Mouse (Mus musculus) adrenal gland, postnatal 4 days (tissue): Measurements from ENCODE around the gene Lingo3. TPM values are rescaled to one million over a fixed set of nuclear protein-coding genes. Genes with fewer than 3 reads are reported as not detected.

Source experiments
- DNase-seq, 2 experiments: peaks; one replicate each; pipeline ENCODE4 v3.0.0; 2021 to 2022; ENCODE audit warnings: low spot score in 2 of 2, mixed read lengths in 2 of 2
- long read RNA-seq, 2 experiments: library from polyadenylated mRNA; stranded (forward); transcript quantifications; one replicate each; pipeline ENCODE4 v2.0.0; 2021
- total RNA-seq, 2 experiments: library from RNA; stranded (reverse); gene quantifications; 2 replicates each; pipeline ENCODE4 v1.2.3; 2021

Lingo3 gene
- 1 to 10 TPM; 1.1 to 1.5 TPM for total RNA-seq
- long read RNA-seq, experiment 1, partial matches to known transcripts: 0 of 3 reads
- long read RNA-seq, experiment 1, other reads (novel, unspliced or antisense): 1 of 3 reads
- long read RNA-seq, experiment 2, partial matches to known transcripts: 0 of 5 reads
- long read RNA-seq, experiment 2, other reads (novel, unspliced or antisense): 1 of 5 reads

DNA sequence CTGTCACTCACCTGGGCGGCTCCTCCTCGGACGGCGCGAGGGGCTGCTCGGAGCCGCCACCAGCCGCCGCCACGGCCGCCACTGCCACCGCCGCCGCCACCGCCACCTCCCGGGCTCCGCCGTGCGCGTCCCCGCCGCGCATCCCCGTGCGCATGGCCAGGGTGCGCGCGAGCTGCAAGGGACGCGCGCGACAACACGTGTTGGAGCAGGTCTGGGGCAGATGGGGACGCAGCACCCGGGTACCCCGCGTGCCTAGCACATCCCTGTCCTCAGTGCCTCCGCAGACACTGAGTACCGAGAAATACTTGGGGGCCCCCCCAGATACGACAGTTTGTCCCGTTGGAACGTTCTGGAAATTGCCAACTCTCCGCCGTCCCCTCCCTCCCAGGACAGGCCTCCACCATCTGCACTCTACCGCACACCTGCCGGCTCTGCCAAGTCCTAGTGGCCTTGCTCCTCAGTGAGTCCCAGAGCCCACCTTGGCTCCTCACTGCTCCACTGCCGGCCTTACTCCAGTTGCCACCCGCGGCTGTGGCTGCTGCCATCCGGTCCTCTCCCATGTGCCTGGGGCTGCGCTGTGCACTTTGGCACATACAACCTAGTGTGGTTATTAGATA lies at the start of gene Lingo3:
TSS of gene Lingo3 (minus strand) at position 109 of the 617 bp plus-strand sequence.
- peak in 1 of 2 experiments; percentile 41 for DNase-seq

DNA sequence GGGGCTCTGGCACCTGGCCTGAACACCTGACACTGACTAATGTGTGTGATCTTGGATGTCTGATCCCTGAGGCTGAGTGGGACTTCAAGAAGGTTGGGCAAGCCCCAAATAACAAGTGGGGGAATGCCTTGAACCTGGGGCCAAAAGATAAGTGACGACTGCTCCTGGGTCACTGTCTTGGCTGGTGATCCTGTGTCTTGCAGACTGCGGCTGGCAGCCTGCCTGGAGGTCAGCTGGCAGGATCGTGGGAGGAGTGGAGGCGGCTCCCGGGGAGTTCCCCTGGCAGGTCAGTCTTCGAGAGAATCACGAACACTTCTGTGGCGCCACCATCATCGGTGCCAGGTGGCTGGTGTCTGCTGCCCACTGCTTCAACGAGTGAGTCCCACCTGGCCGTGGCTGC lies 43.3 kb upstream of the Lingo3 start:
- DNase-seq: peak in 1 of 2 experiments; percentile 43

DNA sequence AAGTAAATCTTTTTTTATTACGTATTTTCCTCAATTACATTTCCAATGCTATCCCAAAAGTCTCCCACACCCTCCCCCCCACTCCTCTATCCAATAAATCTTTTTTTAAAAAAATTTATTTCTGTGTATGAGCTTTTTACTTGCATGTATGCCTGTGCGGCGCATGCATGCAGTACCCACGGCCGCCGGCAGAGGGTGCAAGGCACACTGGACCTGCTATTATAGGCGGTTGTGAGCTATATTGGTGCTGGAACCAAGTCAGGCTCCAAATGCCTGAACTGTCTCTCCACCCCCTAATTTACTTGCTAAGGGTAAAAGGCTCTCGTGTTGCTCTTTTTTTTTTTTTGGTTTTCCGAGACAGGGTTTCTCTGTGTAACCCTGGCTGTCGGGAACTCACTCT lies 37.5 kb upstream of the Lingo3 start:
- peak in 1 of 2 experiments; percentile 68 for DNase-seq

DNA sequence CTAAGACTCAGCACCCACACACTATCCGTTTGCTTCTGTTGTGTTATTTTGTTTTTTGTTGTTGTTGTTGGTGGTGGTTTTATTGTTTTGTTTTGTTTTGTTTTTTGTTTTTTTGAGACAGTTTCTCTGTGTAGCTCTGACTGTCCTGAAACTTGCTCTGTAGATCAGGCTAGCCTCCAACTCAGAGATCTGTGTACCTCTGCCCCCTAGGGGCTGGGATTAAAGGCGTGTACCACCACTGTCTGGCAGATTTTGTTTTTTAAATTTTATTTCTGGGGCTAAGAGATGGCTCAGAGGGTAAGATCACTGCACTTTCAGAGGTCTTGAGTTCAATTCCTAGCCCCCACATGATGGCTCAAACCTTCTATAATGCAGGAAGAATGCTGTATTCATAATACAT lies 37.1 kb upstream of the Lingo3 start:
- DNase-seq: no peak

DNA sequence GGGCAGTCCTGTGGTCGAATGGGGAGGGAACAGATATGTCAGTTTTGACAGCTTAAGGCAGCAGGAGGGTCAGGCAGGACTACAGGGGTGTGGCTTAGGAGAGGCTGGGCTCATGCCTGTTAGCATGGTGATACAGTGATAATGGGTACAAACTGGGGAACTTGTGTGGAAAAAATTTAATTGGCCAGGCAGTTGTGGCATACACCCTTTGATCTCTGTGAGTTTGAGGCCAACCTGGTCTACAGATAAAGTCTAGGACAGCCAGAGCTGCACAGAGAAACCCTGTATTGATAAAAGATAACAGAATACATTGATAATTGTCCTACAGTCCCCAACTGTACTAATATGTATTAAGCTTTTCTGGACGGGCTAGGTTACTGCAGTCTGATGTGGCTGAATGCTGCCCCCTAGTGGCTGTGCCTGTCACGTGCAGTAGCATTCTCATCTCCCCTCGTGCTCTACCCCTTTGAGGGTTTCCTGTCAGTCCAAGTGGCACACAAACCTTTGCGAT lies 36.3 kb upstream of the Lingo3 start:
- no peak for DNase-seq

DNA sequence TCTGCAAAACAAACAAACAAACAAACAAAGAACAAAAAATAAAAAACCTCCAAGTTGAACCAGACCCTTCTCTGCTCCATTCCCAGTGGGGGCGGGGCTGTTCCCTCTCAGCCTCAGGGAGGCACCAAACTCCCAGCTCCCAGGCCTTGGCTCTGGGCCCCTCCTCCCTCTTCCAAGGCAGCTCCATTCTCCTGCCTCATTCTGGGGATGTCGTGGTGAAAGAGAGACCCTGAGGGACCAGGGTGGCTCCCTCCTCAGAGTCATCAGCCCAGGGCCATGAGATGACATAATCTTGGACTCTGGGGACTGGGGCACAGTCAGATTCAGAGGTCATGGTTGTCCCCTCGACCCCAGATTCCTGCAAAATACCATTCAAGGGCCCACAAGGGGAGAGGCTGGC lies 32.8 kb upstream of the Lingo3 start:
- no peak for DNase-seq

DNA sequence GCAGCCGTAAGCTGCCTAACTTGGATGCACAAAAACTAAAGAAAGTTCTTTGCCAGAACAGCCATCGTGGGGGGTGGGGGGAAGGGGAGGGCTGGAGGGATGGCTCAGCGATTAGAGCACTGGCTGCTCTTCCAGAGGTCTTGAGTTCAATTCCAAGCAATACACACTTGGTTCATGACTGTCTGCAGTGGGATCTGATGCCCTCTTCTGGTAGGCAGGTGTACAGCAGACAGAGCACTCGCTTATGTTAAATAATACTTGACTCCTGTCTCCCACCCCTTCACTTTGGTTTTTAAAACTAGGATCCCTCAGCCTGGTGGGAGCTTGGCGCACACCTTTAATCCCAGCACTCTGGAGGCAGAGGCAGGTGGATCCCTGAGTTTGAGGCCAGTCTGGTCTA lies 32.2 kb upstream of the Lingo3 start:
- no peak for DNase-seq

DNA sequence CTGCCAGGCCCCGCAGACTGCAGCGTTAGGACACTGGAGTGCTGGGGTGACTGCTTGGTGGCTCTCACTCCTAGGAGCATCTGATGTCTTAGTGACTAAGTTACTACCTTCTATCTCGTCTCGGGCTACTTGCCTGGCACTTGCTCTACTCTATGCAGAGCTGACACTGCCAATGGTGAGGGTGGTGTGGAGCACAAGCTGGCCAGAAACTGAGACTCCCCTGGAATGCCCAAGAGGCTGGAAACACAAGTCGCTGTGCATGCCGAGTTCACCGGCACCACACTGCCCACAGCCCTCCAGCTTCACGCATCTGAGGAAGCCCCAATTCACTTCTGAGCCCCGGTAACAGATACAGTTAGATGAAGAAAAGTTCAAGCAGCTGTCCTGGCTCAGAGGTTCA lies 30.2 kb upstream of the Lingo3 start:
- no peak for DNase-seq

DNA sequence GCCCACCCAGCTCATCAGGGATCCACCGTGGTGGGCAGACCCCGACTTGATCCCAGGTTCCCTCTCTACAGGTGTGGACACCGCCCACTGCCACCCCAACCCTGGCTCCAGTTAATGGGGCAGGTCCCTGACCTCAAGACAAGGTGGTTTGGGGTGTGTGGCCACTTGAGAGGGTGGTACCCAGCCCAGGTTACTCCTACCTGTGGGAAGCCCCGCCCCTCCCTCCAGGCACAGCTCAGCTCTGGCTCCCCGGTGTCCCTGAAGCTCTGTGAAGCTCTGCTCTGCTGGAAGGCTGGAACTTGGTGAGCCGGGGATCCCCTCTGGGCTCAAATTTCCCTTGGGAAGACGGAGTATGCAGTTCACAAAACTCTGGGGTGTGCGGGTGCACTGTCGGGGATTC lies 27.7 kb upstream of the Lingo3 start, which contains the start of gene Tmprss9:
TSS of gene Tmprss9 (plus strand) at position 268 of the 400 bp plus-strand sequence.
- DNase-seq: no peak

DNA sequence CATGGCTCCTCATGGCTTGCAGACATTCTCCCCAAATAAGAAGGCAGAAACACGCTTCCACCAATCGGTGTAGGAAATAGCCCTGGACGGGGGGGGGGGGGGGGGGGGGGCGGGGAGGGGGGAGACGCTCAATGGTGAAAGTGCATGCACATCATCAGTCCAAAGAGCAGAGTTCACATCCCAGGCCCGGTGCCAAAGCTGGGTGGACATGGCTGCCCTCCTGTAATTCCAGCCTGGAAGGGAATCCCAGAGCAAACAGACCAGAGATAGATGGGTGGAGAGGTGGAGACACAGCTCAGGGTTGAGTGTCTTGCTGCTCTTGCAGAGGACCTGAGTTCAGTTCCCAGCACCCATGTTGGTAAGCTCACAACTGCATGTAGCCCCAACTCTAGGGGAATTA lies 27.2 kb upstream of the Lingo3 start:
- DNase-seq: no peak

DNA sequence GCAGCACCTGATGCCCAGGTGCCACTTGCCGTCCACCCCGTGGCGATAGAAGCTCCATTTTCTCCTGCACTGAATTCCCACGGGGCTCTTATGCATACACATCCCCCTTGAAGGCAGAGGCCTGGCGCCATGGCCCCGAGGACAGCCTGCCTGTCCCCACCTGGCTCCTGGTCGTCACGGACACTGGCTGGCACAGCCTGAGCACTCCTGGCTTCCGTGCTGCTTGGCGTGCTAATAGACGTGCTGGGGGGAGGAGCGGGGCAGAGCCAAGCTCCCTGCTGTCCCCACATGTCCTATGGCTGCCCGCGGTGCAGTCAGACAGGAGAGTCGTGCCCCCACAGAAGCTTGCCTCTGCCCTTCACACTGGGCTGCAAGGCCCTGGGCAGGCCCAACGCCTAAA lies 20.6 kb upstream of the Lingo3 start:
- no peak for DNase-seq

DNA sequence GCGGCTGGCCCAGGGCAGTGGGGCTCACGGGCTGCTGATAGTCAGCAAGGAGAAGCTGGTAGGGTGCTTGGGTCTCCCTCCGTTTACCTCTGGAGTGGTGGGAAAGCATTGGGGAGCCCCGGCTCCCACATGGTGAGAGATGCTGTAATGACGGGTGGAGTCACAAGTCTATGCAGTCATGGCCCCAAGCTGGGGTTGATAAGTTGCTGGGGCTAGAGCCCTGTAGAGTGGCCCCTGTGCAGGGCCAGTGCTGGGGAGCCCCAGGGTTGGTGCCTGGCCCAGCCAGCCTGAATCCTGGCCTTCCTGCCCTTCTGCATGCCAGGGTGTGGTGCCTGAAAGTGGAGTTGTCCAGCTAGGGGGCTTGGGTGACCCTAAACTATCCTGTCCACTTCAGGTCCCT lies 18.5 kb upstream of the Lingo3 start:
- DNase-seq: no peak

DNA sequence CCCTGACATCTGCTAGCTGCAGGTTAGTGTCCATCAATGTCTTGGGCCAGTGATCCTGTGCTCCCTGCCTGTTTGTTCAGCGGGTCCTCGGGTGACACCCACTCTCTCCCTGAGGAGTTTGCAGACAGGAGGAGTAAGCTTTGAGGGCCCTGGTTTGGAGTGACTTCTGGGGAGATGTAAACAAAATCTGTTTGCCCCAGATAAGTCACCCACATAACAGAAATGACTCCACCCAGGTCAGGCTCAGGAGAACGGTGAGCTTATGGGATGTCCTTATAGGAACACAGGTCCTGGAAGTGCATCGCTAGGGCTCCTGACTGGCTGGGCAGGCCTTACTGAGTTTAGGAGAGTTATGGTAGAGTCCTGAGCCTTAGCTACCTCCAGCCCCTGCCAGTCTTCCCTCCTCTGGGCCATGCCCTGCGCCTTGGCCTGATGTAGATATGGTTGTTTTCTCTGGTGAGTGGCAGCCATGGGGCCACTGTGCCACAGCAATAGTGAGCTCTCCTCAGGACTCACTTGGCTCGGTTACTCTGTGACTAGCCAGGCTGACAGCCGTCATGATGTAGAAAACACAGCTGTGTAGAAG lies 14.6 kb upstream of the Lingo3 start:
- no peak for DNase-seq

DNA sequence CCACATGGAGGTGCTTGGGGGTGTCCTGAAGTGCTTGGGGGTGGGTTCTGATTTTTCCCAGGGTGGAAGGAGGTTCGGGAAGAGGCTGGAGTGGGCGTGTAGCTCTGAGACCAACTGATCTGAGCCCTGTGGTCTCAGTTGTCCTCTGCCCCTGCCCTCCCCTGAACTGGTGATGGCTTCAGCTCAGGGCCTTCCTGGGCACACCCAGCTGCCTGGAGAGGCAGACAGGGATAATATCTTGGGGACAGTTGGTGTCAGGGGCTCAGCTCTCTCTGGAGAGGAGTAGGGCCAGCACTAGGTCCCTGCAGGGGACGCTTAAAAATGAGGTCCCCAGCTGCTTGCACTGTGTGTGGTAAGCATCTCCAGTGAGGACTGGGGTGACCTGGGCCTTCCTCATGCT lies 14.0 kb upstream of the Lingo3 start:
- no peak for DNase-seq

DNA sequence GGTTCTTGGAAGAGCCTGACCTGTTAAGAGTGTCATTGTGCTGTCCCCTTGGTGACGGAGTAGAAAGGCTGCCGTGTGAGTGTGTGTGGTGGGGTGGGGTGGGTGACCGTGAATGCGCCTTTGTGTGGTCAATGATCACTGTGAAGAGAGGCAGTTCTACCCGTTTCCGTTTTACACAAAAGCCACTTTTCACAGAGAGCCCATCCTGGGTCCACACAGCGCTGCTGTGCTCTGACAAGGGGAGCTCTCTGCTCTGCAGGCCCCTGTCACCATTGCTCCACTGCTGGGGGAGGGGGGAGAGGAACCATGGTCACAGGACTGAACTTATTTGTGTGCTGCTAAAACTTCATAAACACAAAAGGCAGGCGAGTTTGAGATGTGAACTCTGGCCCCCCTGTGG lies 13.5 kb upstream of the Lingo3 start:
- DNase-seq: no peak

DNA sequence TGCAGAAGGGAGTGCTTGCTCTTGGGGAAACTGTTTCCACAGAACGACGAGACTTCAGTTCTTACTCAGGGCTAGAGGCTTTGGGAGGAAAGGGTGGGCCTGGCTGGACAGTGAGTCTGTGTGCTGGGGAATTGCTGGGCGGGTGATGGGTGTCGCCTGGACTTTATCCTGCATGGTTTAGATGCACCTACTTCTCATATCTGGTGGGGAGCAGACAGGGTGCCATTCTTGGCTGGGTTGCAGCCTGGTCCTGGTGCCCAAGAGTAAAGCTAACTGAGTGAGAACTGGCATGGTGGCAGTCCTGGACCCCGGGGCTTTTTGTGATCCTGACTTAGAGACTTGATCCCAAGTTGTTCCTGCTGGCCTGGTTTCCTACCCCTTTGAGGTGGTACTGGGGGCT lies 13.1 kb upstream of the Lingo3 start:
- no peak for DNase-seq

DNA sequence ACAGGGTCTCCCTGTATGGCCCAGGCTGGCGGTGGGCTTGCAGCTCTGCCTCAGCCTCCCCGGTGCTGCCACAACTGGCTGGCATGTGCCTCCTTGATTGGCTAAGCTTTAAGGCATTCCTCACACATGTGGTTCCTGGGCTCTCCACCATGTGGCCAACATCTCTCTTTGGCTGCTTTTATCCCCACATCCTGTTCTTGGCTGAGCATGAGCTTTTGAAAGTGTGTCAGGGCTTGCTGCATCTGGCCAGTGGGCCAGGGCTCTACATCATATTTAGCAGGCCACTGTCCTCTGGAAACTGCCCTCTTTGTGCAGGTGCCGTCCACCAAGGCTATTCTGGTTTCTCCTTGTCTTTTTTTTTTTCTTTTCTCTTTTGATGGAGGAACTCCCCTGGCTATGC lies 12.4 kb upstream of the Lingo3 start:
- no peak for DNase-seq

DNA sequence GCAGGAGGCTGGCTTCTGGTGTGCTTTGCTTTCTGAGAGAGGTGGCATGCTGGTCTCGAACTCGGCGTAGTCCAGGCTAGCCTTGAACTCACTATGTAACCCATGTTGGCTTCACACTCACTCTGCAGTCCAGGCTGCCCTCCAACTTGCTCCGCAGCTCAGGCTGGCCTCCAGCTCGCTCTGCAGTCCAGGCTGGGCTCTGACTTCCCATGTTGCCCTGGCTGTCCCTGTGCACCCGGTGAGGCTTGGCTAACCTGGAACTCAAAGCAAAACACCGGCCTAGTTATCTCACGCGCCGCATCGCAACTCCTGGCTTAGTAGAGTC lies 11.9 kb upstream of the Lingo3 start:
- DNase-seq: no peak

DNA sequence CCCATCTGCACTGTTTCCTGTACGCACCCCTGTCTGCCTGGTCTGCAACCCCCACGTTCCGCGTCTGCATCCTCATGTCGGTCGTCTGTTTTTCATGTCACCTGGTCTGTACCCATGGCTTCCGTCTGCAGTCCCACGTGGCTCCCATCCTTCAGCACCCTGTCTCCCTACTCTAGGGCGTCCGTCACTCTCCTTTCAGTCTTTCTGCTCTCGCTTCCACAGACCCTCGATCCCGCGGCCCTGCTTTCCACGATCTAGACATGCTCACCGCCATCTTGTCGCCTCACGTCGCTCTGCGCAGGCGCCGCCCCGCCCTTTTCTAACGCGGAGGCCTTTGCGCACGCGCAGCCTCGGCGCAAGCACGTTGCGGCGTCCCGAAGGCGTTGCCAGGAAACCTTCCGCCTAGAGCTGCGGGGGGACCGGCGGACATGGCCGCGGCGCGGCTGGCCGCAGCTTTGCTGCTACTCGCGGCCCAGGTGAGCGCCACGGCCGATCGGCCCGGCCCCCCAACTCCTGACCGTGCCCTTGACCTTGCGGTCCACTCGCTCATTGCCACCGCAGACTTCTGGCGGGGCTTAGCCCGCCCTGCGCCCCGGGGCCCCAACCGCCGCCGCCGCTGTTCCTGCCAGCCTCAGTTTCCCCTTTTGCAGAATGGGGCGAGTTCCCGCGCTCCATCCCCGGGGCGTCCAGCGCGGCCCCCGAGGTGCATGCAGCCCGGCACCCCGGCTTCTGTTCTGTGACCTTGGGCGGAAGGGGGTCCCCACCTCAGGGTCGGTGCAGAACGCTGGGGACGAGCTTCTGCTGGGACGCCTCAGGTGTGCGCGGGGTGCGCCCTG lies 11.3 kb upstream of the Lingo3 start, which contains the start of the genes Lsm7 and Sppl2b:
TSS of gene Lsm7 (minus strand) at position 297 of the 836 bp plus-strand sequence.
TSS of gene Sppl2b (plus strand) at position 363 of the 836 bp plus-strand sequence.
- DNase-seq: peak; percentile 95 to 98

DNA sequence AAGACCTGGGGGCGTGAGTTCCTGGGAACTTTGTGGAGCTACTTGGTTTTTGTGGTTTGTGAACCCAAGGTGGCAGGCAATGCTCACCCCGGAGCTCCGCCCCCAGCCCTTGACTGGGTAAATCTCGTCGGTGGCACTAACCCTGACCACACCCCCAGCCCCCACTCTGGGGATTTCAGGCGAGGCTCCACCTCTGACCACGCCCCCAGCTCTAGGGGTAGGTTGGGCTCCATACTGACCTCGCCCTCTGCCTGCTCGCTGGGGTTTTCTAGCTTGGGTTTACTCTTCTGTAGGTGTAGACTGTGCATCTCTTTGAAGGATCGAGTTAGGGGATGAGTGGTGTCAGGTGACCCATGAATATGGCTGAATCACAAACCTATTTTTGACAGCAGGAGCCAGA lies 4.7 kb upstream of the Lingo3 start:
- no peak for DNase-seq

DNA sequence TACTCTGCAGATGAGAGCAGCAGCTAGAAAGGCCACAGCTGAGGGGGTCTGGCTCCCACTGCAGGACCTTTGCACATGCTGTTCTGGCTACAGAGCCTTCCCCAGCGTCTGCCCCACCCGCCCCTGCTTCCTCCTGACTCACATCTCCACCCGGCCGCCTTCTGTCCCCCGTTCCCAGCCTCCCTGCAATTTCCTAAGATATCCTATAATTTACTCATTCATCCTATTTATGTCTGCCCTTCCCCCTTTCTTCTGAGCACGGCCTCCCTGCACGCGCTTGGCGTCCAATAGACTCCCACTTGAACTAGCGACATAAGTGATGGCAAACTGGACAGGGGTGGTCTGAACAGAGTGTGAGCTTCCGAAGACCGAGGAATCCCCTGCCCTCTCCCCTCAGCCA lies 1.9 kb upstream of the Lingo3 start:
- DNase-seq: no peak
